Mouse (Mus musculus): ENCODE data around the gene Tssk3. TPM values are rescaled to one million over a fixed set of nuclear protein-coding genes. Genes with fewer than 3 reads are reported as not detected.
"Not testable (repeated sequence)": the region's sequence is repeated elsewhere in the genome, so short reads cannot be mapped to it uniquely, and the experiment has no call there.

The Tssk3 gene
- total RNA-seq, 1 experiment from 2014 or later = not detected

DNA sequence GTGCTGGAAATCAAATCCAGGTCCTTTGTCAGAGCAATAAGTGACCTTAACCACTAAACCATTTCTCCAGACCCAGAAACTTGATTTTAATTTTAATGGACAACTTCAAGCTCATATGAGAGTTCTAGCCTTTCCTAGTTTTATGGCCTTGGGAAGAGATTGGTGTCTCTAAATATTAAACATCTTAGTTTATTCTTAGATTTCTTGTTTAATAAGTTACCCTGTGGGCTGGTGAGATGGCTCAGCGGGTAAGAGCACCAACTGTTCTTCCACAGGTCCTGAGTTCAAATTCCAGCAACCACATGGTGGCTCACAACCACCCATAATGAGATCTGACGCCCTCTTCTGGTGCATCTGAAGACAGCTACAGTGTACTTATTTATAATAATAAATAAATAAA lies 33.5 kb downstream of the Tssk3 start:
- not testable (repeated sequence) for ATAC-seq (ENCODE audit: extremely low read depth, insufficient number of reproducible peaks, low FRiP score, poor library complexity, severe bottlenecking)

- no peak for ATAC-seq (ENCODE audit: extremely low read depth, insufficient number of reproducible peaks, low FRiP score, poor library complexity, severe bottlenecking)
Measured at GRCm38 (mm10) chr4:129456126-129456525, 34.7 kb downstream of the Tssk3 start.

DNA sequence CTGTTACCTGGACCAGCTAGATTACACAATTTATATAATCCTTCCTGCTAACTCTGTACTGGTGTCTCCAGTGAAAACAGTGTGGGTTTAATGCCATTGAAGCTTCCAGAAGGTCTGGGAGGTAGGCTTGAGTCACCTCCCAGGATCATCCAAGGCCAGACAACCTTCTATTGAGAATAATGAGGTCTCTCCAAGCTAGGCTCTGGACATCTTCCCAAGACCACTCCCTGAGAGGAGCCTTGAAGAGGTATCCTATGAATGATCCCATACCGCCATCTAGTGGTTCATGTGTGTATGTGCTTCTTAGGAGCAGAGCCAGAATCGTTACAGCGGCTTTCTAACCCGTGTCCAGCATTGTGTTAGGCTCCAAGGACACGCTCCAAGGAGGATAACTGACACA lies 35.6 kb downstream of the Tssk3 start:
- ATAC-seq (ENCODE audit: extremely low read depth, insufficient number of reproducible peaks, low FRiP score, poor library complexity, severe bottlenecking) = peak; percentile 98

- ATAC-seq (ENCODE audit: extremely low read depth, insufficient number of reproducible peaks, low FRiP score, poor library complexity, severe bottlenecking) = no peak
Measured at GRCm38 (mm10) chr4:129451471-129452169, 39.2 kb downstream of the Tssk3 start.

GRCm38 (mm10) chr4:129450851-129451250 lies 40.0 kb downstream of the Tssk3 start:
- ATAC-seq (ENCODE audit: extremely low read depth, insufficient number of reproducible peaks, low FRiP score, poor library complexity, severe bottlenecking) = no peak

DNA sequence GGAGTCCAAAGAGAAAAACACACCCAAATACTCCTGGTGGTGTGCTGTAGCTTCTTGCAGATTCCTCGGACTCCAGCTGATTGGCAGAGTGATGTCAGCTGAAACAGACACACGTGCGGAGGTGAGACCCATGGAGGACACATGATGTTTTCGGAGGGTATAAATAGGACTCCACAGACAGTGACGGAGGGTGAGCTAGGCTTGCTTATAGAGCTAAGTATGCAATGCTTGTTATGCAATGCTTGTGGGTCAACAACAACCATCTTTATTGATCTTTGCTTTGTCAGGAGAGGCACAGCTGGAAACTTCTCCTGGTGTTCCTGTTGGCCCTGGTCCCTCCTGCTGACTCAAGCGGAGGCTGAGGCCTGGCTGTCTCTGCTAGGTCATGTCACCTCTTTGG lies 42.1 kb downstream of the Tssk3 start:
- ATAC-seq (ENCODE audit: extremely low read depth, insufficient number of reproducible peaks, low FRiP score, poor library complexity, severe bottlenecking) = no peak

GRCm38 (mm10) chr4:129447778-129448563 lies 42.9 kb downstream of the Tssk3 start:
- ATAC-seq (ENCODE audit: extremely low read depth, insufficient number of reproducible peaks, low FRiP score, poor library complexity, severe bottlenecking) = no peak

GRCm38 (mm10) chr4:129447360-129447759 lies 43.5 kb downstream of the Tssk3 start:
- ATAC-seq (ENCODE audit: extremely low read depth, insufficient number of reproducible peaks, low FRiP score, poor library complexity, severe bottlenecking) = no peak

DNA sequence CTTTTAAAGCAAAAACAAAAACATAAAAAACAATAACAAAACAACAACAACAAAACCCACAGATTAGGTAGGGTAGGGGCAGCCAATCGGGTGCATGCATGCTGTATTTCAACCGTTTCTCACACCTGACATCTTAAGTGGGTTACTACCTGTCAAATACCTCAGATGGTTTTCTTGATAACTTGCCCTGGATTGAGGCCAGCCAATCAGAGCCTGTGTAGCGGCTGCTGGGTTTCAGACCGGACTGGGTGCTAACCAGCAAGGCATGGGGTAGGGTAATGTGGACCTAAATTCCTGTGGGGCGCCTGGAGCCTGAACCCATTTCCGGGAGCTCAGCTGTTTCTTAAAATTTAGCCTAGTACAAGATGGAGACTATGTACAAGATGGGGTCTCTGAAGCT lies 49.7 kb downstream of the Tssk3 start:
- ATAC-seq (ENCODE audit: extremely low read depth, insufficient number of reproducible peaks, low FRiP score, poor library complexity, severe bottlenecking) = no peak

DNA sequence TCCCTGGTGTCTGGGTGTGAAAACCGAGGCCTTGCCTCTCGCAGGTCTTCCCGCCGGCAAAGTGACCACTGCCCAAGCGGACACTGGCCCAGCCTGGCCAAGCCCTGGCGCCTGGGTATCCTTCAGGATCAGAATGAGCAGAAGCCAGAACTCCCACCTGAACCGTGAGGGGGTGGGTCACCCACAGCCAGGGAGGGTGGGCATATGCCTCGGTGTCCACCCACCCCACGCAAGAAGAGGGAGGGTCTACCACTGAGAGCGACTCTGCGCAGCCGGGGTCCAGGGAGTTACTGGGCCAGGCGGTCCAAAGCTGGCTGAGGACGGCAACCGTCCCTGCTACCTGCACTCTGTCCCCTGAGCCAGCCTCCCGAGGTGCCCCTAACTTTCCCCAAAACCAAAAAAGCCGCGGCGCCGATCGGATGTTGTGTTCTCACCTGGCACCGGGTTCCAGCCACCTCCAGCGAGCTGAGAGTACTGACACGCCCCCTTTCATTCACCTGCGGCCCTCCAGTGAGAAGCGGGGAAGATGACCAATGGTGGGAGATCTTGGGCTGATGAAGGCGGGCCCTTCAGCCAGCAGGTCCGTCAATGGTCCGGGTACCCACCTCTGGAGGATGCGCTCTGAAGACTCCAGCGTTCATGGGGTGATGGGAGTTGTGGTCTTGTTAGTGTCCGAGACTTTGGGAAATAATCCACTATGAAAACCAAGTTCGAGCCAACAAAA lies 50.3 kb downstream of the Tssk3 start, which contains the start of gene Zbtb8b:
Zbtb8b (minus strand) TSS at position 514 of the 724 bp plus-strand sequence.
- ATAC-seq (ENCODE audit: extremely low read depth, insufficient number of reproducible peaks, low FRiP score, poor library complexity, severe bottlenecking) = no peak

Other genes with a start within 250 kb of the Tssk3 start
- gene C77080, start 229.6 kb downstream of the Tssk3 start, total RNA-seq (2017) = 2.0 TPM in 1 of 2 replicates, not detected in the other
- 0.12 TPM in 1 of 2 replicates, not detected in the other for gene Sync, start 203.4 kb downstream of the Tssk3 start, total RNA-seq (2017)
- 61.8 and 63.2 TPM in 2 replicates for gene Rbbp4, start 155.7 kb downstream of the Tssk3 start, total RNA-seq (2017)
- gene Zbtb8os, start 155.3 kb downstream of the Tssk3 start, total RNA-seq (2017) = 52.5 and 55.0 TPM in 2 replicates
- 2.3 and 3.3 TPM in 2 replicates for gene Zbtb8a, start 112.9 kb downstream of the Tssk3 start, total RNA-seq (2017)
- gene Zbtb8b, start 50.2 kb downstream of the Tssk3 start, total RNA-seq (2017) = not detected in 2 replicates
- 94.7 and 122 TPM in 2 replicates for gene Bsdc1, start 29.4 kb downstream of the Tssk3 start, total RNA-seq (2017)
- gene Fam229a, start 168 bp upstream of the Tssk3 start, total RNA-seq (2017) = not detected in 2 replicates
- 97.5 and 100 TPM in 2 replicates for gene Marcksl1, start 22.6 kb upstream of the Tssk3 start, total RNA-seq (2017)
- 81.6 and 87.7 TPM in 2 replicates for gene Hdac1, start 51.7 kb upstream of the Tssk3 start, total RNA-seq (2017)
- 54.2 and 70.1 TPM in 2 replicates for gene Lck, start 82.6 kb upstream of the Tssk3 start, total RNA-seq (2017)
- gene Fam167b, start 87.5 kb upstream of the Tssk3 start, total RNA-seq (2017) = 0.98 TPM in 1 of 2 replicates, not detected in the other
- gene Eif3i, start 109.6 kb upstream of the Tssk3 start, total RNA-seq (2017) = 72.7 and 74.6 TPM in 2 replicates
- 164 TPM in 2 replicates for gene Tmem234, start 109.6 kb upstream of the Tssk3 start, total RNA-seq (2017)
- 0.49 and 3.8 TPM in 2 replicates for gene Dcdc2b, start 123.2 kb upstream of the Tssk3 start, total RNA-seq (2017)
- gene Iqcc, start 128.1 kb upstream of the Tssk3 start, total RNA-seq (2017) = 25.7 and 27.5 TPM in 2 replicates
- 42.6 and 53.2 TPM in 2 replicates for gene Ccdc28b, start 132.9 kb upstream of the Tssk3 start, total RNA-seq (2017)
- gene Txlna, start 150.0 kb upstream of the Tssk3 start, total RNA-seq (2017) = 39.2 and 41.5 TPM in 2 replicates
- 23.9 and 27.9 TPM in 2 replicates for gene Kpna6, start 181.7 kb upstream of the Tssk3 start, total RNA-seq (2017)
- gene Tmem39b, start 205.8 kb upstream of the Tssk3 start, total RNA-seq (2017) = 4.4 and 5.0 TPM in 2 replicates